Mouse (Mus musculus): Measurements from ENCODE around the gene Gm6993. TPM values are rescaled to one million over a fixed set of nuclear protein-coding genes. Genes with fewer than 3 reads are reported as not detected.
A peak's percentile ranks its signal among the peaks of the same experiment; 100 is the strongest.

Gm6993 gene
- total RNA-seq, 1 experiment from 2014 or later, result not detected

- peak; percentile 58 for DNase-seq
Observed at GRCm38 (mm10) chr12:31271361-31272011, 30.9 kb downstream of the Gm6993 start.

- DNase-seq, result no peak
Observed at GRCm38 (mm10) chr12:31272012-31272735, 31.6 kb downstream of the Gm6993 start.

- no peak for DNase-seq
Observed at GRCm38 (mm10) chr12:31272846-31273245, 32.3 kb downstream of the Gm6993 start.

- DNase-seq, result no peak
Observed at GRCm38 (mm10) chr12:31273646-31274045, 33.1 kb downstream of the Gm6993 start.

GRCm38 (mm10) chr12:31275411-31275810 is 34.8 kb downstream of the Gm6993 start:
- DNase-seq, result no peak

GRCm38 (mm10) chr12:31278270-31278669 is 37.7 kb downstream of the Gm6993 start:
- no peak for DNase-seq

- DNase-seq, result no peak
Observed at GRCm38 (mm10) chr12:31280318-31280717, 39.7 kb downstream of the Gm6993 start.

- DNase-seq, result no peak
Observed at GRCm38 (mm10) chr12:31281100-31281591, 40.6 kb downstream of the Gm6993 start.

GRCm38 (mm10) chr12:31282241-31282640 is 41.7 kb downstream of the Gm6993 start:
- DNase-seq, result no peak

GRCm38 (mm10) chr12:31283131-31283530 is 42.6 kb downstream of the Gm6993 start:
- DNase-seq, result no peak

GRCm38 (mm10) chr12:31283617-31284136 is 43.1 kb downstream of the Gm6993 start:
- no peak for DNase-seq

GRCm38 (mm10) chr12:31289046-31289445 is 48.5 kb downstream of the Gm6993 start:
- no peak for DNase-seq

Other genes starting within 250 kb of the Gm6993 start
- gene Fam110c, start 166.9 kb upstream of the Gm6993 start, total RNA-seq (2021), result 0.38 and 0.52 TPM in 2 replicates
- gene Lamb1, start 24.5 kb downstream of the Gm6993 start, total RNA-seq (2021), result 133 and 138 TPM in 2 replicates
- 264 and 301 TPM in 2 replicates for gene Dld, start 110.7 kb downstream of the Gm6993 start, total RNA-seq (2021)
- gene Slc26a3, start 150.1 kb downstream of the Gm6993 start, total RNA-seq (2021), result 0.38 and 0.39 TPM in 2 replicates